Mouse (Mus musculus) layer of hippocampus, adult 9-10 months (tissue): ENCODE data around the gene Rmi1.
"Not testable (repeated sequence)": the region's sequence is repeated elsewhere in the genome, so short reads cannot be mapped to it uniquely, and the experiment has no call there.

Source experiments
- DNase-seq: peaks from one replicate; pipeline ENCODE4 v3.0.0; 2022; ENCODE audit warnings: low spot score

Gene Rmi1

GRCm38 (mm10) chr13:58401135-58402002, 679 bp upstream of the Rmi1 start:
- no peak for DNase-seq

DNA sequence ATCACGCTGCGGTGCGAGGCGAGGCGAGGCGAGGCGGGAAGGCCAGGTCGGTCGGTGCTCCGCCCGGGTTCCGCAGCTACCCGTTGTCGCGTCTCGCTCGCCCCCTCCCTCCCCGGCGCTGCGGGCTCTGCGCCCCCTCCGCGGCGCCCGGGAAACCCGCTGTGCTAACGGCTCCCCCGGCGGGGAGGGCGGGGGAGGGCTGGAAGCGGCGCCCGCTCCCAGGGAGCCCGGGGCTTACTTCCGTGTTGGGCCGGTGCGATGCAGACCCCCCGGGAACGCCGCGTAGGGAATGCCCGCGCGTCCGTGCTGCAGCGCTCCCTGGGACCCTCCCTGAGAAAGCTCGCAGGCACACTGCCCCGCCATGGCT, 679 bp downstream of the Rmi1 start:
- DNase-seq: no peak

DNA sequence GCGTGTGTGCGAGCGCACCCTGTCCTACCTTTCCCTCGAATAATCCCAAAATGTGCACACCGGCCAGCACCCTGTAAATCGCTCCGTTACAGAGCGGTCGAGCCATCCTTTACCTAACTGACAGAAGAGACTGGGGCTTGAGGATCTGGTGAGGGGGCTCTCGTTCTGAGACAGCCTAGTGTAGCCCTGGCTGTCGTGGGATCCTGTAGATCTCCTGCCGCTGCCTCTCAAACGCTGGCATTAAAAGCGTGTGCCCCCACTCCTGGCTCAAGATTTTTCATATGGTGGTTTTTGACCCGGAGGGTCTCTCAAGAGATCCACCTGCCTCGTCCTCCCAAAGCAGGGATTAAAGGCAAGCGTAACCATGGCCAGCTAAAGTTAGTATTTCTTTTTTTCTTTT, 1.2 kb downstream of the Rmi1 start, which contains the start of gene Hnrnpk:
Hnrnpk (minus strand) TSS at position 101 of the 400 bp plus-strand sequence.
- DNase-seq: not testable (repeated sequence)

DNA sequence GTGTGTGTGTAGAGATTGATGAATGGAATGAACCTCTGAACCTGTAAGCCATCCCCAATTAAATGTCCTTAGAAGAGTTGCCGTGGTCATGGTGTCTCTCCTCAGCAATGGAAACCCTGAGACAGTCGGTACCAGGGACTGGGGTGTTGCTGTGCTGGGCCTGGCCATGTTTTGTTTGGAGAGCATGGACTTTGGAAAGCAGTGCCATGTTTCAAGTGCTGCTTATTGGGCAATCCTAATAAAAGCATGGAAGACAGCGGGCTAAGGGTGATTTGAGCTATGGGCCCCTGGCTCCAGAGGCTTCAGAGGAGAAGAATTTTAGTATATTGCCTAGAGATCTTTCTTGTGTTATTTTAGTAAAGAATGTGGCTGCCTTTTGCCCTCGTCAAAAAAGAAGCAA, 9.0 kb downstream of the Rmi1 start:
- no peak for DNase-seq

DNA sequence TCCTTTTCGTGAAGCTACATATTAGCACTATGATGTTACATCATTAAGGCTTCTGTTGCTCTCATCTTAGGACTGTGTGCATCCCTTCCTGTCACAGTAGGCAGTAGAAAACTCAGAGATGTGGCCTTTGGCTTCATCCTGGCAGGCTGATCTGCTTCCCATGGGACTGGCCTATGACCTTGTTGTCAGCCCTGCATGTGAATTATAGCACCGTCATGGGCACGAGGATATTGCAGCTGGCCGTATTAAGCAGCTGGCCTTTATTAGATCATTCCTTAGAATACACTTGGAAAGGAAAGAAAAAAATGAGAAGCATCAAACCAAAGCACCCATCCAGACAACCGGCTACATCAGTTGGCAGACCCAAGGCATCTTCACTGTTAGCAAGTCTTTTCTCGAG, 13.3 kb downstream of the Rmi1 start:
- DNase-seq: no peak

DNA sequence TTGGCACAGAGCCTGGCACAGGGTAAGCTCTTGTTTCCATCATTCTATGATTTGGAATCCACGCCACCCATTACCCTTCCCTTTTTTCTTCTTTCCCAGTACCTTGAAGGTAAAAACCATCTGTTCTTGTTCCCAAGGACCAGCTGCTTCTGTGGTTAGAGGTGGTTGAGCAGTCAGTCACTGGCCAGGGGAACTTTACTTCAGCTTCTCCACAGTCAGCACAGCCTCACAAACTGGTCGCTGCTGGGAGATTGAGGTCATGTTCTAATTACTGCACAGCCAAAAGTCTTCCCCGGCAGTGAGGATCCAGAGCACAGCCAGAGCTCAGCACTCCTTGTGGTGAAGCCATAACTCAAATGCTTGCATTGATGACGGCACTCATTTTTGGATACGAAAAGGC, 13.8 kb downstream of the Rmi1 start:
- no peak for DNase-seq

GRCm38 (mm10) chr13:58418656-58419055, 16.6 kb downstream of the Rmi1 start:
- DNase-seq: no peak

- DNase-seq: no peak
Observed at GRCm38 (mm10) chr13:58419266-58419665, 17.2 kb downstream of the Rmi1 start.

DNA sequence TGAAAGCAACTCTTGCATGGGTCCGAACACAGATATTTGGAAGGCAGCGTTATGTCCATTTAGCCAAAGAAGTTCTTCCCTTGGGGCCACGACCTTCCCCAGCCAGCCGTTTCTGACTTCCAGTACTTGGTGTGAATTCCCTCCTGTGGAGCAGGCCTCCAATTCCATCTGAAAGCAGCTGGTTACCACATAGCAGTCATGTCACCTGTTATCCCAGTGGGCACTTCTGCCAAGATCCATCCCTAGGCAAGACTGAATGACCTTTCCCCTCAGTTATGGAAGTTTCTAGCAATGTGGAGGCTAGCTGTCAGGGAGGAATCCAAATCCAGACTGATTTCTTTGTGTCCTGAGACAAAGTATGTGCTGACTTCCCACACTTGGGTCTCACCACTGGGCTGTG, 19.0 kb downstream of the Rmi1 start:
- no peak for DNase-seq

- DNase-seq: no peak
Observed at GRCm38 (mm10) chr13:58422242-58422641, 20.2 kb downstream of the Rmi1 start.

DNA sequence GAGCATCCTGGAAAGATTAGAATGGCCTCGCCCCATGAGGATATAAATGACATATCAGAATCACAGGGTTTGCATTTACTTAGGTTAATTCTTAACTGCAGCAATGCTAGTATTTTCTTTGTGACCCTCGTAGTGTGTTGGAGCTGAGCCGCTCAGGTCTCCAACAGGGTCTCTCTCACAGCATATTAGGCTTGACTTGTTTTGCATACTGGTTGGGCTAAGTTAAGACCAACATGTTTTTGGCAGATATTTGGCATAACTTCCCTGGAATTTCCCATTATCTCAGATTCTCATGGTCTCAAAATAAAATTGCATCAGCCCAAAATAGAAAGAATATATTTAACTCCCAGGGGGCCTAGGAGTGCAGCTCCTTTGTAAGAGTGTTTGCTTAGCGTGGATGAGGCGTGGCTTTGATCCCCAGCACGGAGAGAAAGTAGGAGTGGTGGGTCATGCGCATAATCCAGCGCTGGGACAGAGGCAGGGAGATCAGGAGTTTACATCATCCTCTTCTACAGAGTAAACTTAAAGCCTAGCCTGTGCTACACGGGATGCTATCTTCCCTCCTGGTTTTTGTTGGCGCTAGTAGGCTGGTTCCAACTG, 21.1 kb downstream of the Rmi1 start:
- DNase-seq: no peak

DNA sequence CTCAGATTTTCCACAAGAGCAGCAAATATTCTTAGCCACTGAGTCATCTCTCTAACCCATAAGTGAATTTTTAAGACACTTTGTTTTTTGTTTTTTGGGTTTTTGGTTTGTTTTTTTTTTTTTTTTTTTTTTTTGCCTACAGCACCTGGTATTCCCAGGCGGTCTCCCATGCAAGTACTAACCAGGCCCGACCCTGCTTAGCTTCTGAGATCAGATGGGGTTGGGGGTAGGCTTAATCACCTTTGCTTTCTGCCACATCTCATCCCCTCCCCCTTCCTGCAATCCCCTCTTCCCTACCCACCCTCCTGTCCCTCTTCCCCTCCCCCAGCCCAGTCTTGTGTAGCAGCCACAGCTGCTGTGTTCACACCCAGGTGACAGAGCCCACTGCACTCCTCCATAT, 37.7 kb downstream of the Rmi1 start:
- no peak for DNase-seq

DNA sequence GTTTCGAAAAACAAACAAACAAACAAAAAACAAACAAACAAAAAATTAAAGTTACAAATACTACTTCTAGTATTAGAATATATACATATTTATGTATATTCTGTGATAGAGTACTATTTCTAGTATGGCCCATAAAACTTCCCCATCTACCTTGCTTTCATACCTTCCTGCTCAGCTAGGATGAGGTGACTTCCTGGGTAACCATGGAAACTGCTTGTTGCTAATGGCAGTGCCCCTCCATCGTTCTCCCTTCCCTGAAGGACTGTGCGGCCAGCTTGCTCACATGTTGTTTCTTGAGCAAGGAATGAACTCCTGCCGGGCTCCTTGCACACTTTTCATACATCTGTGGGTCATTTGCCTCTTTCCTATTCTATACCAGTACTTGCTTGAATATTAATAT, 41.3 kb downstream of the Rmi1 start:
- no peak for DNase-seq

DNA sequence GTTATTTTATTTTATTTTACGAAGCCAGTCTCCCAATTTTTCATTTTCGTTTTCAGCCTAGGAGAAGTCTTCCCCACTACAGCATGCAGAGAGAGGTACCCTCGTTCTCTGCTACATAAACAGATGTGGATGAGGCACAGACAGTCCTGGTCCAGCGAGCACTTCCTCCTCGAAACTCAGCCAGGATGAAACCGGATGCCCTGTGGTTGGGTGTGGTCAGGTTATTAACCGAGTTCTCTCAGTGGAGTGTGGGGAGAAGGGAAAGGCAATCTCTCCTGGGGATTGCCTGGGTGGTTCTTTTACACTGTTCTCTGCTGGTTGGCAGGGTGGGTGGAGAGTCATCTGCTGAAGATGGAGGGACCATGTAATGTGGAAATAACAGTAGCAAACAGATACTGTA, 41.7 kb downstream of the Rmi1 start:
- no peak for DNase-seq

DNA sequence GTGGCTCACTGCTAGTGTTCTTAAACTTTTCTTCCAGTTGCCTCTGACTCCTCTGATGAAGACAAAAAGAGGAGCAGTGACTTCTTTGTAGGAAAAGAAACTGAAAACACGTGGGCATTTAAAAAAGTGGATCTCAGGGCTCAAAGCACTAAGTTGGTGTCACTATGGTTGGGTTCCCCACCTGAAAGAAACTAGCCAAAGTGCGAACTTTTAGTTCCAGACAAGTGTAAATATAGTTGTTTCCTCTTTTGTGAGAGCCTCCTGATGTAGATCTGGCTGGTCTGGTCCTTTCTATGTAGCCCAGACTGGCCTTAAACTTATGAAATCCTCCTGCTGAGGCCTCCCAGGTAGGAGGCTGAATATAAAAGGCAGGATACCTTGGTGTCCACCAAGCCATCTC, 44.5 kb downstream of the Rmi1 start:
- DNase-seq: no peak

DNA sequence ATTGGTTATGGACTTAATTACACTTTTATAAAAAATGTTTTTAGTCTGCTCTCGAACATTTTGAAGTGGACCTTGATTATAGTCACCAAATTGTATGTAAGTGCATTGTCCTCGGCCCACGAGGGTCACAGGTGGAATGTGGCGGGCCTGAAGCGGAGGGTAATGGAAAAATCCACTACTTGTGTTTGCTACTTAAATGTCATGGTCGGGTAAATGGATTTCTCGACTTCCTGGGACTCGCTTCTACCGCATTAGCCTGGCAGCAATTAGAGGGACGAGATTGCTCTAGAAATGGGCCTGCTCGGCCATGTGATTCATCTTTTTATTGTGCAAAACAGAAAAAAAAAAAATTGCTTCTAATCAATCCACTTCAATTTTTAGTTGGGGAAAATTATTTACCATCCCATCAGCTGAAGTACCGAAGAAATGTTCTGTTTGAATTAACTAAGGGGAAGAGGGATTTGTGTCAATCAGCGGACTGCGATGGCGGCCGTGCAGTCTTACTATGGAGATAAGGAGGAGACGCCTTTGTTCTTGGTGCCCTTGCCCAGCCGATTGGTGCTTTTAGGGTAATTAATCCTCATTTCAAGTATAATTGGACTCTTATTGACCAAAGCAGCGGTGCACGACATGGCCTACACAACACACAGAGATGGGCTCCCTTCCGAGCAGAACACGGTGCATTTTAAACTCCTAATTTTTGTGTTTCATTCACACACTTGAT, 48.6 kb downstream of the Rmi1 start:
- no peak for DNase-seq

- no peak for DNase-seq
Observed at GRCm38 (mm10) chr13:58452246-58452645, 50.2 kb downstream of the Rmi1 start.

DNA sequence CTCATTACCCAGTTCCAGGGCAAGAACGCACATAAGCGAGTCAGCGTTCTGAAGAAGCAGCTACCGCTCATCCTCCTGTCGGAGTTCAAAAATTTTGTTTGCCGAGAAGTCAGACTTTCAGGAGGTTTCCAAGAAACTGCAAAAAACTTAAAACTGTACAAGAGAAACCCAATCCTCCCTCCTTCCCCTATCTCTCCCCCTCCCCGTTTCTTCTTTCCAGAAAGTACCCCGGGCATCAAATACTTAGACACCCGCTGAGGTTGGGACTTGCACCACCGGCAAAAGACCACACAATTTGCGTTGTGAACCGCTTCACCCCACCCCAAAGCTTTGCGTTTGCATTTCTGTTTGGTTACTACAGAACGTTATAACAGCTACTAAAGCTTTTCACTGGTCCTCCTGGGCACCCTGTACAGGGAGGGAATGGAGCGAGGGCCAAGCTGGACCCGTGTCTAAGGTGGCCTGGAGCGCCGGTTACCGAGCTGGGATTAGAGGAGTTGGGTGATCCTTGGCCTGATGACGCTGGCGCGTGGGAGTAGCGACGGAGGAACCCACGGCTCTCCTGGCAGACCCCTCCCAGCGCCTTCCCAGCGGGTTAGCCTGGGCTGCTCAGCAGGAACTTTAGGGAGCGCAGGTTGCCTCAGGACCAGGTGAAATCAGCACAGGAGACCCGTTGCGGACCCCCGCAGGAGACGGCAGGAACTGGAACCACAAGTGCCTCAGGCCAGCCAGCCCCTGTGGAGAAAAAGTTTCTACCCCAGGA, 50.8 kb downstream of the Rmi1 start:
- no peak for DNase-seq

- no peak for DNase-seq
Observed at GRCm38 (mm10) chr13:58453541-58453940, 51.5 kb downstream of the Rmi1 start.

DNA sequence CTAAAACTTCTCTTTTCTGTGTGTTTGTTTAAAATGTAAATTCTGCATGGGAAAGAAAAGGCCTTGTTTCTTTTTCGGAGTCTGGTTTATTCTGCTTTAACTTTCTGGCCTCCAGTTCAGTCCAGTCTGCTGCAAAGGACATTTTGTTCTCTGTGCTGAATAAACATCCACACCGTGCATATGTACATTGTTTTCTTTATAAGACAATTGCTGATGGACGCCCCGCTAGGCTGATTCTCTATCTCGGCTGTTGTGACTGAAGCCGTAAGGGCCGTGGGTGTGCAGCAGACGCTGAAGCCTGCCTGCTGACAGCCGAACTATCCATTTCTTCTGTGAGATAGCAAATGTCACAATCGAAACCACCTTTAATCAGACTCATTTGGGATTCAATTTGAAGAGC, 54.5 kb downstream of the Rmi1 start:
- DNase-seq: no peak

GRCm38 (mm10) chr13:58458811-58459210, 56.8 kb downstream of the Rmi1 start:
- DNase-seq: not testable (repeated sequence)
